Mouse (Mus musculus) adrenal gland (tissue): ENCODE measurements around the gene Hnrnpl.

Experiments used
- intact Hi-C: fragments of 180-260 bp; cut with DNase I; formaldehyde crosslinking; loops from one replicate; pipeline ENCODE4 v1.15.1; 2025
- long read RNA-seq, 2 experiments: library from polyadenylated mRNA; unstranded; transcript quantifications; one replicate each; pipeline ENCODE4 v2.0.0; 2020; ENCODE audit warnings: borderline replicate concordance in 1 of 2; ENCODE audit not compliant: insufficient replicate concordance in 1 of 2

The Hnrnpl gene
- long read RNA-seq, experiment 1, partial matches to known transcripts = 5 of 9 reads
- long read RNA-seq, experiment 1, other reads (novel, unspliced or antisense) = 1 of 9 reads
- long read RNA-seq, experiment 2, partial matches to known transcripts = 1 of 8 reads
- long read RNA-seq, experiment 2, other reads (novel, unspliced or antisense) = 4 of 8 reads

- intact Hi-C loops = no loop called here
These were observed at the start of gene Hnrnpl for GRCm38 (mm10) chr7:28808221-28808941. Gene Hnrnpl, plus strand, starts transcription at chr7:28808541.

DNA sequence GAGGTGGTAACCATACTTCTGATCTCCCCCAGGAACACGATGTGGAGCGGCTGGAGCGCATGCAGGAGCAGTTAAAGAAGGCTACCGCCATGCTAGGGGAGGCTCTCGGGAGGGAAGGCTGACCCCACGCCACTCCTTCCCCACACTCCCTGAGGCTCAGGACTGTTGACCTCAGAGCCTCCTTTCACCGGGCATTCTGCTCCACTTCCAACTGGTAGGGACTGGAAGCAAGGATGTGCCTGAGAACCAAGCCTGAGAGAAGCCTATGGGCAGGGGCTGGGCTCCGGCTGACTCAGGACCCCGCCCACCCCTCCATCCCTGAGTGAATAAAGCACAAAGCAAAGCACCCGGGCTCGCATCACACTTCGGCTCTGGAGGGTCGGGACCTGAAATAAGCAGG is 49.7 kb upstream of the Hnrnpl start:
- intact Hi-C loops = no loop called here

DNA sequence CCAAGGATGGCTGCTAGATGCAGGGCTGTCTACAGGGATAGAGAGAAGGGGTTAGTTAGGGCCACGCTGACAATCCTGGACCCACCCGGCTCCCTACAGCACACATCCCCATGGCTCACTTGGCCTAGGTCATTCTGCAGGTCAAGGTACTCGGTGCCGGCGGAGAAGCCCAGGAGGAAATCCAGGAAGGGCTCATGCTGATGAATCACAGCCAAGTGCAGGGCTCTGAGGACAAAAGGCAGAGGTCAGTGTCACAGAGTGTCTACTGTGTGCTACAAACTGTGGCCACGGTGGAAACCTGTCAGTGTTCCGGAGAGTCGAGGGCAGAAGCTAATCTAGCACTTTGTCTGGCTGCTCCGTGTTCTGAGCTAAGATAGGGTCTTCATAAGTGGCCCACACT is 46.4 kb upstream of the Hnrnpl start:
- intact Hi-C loops = no loop called here

GRCm38 (mm10) chr7:28765211-28765610 is 43.1 kb upstream of the Hnrnpl start:
- intact Hi-C loops = no loop called here

GRCm38 (mm10) chr7:28766173-28766879 is 42.0 kb upstream of the Hnrnpl start, which contains the start of gene Sirt2:
Gene Sirt2, plus strand, starts transcription at chr7:28766735.
- intact Hi-C loops = no loop called here

DNA sequence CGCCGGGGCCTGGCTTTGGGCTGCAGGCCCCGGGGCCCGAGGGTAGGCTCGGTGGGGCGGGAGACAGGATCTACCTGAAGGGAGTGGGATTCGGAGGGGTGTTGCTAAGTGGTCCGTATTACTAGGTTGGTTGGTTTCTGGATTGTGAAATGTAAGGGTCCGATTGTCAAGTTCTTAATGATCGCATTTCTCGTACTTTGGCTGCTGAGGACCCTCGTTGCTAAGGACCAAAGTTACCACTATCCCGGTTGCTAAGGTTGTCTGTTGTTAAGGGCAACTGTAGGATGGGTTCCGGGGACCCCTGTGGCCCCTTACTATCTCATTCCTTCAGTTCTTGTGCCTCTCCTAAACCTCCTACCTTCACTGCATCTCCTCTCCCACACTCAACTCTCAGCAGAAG is 41.4 kb upstream of the Hnrnpl start:
- intact Hi-C loops = no loop called here

- intact Hi-C loops = no loop called here
These were observed 40.8 kb upstream of the Hnrnpl start, which contains the start of gene Nfkbib for GRCm38 (mm10) chr7:28767462-28767965. Gene Nfkbib, minus strand, starts transcription at chr7:28767512.

DNA sequence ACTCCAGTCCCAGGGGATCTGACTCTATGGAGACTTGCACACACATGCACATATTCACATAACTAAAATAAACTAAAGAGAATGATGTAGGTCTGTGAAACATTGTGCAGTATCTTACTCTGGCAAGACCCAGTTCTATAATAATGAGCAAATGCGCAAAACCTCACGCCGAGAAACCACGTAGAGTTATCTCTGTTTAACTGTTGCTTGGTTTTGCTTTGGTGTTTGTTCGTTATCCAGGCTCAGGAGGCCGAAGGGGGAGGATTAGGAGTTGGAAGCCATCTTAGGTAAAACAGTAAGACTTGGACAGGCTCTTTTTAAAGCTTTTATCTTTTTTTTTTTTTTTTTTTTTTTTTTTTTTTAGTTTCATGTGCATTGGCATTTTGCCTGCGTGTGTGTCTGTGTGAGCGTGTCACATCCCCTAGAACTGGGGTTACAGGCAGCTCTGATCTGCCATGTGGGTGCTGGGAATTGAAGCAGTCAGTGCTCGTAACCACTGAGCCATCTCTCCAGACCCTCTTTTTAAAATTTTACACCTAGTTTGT is 38.9 kb upstream of the Hnrnpl start:
- intact Hi-C loops = no loop called here

- intact Hi-C loops = no loop called here
These were observed 38.0 kb upstream of the Hnrnpl start for GRCm38 (mm10) chr7:28770309-28770708.

DNA sequence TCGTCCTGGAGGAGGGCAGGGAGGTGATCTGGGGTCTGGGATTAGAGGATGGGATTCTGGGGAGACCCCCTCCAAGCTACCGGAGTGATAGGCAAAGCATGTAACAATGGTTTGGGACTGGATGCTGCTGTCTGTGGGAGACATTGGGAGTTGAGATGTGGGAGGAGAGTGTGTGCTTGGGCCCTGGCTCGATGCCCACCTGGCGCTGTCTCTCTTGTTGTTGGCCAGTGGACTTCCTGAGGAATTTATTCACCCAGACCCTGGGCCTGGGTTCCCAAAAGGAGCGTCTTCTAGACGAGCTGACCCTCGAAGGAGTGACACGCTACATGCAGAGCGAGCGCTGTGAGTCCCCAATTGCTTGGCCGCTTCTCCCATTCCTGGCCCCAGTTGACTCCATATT is 36.5 kb upstream of the Hnrnpl start:
- intact Hi-C loops = no loop called here

DNA sequence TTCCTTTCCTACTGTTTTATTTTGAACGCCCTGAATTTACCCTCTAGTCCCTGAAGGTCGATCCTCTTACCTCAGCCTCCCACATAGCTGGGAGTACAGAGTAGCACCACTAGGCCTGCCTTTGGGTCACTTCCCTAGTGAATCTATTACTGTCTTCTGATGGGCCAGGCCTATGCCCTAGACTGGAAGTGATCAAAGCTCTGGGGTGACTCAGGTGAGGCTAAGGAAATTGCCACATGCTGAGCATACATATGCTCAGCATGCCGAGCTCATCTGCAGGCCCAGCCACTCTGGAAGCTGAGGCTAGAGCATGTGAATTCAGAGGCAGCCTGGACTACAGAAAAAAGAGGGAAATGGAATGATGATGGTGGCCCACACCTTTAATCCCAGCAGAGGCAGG is 35.2 kb upstream of the Hnrnpl start:
- intact Hi-C loops = no loop called here

- intact Hi-C loops = no loop called here
These were observed 34.2 kb upstream of the Hnrnpl start for GRCm38 (mm10) chr7:28774164-28774563.

DNA sequence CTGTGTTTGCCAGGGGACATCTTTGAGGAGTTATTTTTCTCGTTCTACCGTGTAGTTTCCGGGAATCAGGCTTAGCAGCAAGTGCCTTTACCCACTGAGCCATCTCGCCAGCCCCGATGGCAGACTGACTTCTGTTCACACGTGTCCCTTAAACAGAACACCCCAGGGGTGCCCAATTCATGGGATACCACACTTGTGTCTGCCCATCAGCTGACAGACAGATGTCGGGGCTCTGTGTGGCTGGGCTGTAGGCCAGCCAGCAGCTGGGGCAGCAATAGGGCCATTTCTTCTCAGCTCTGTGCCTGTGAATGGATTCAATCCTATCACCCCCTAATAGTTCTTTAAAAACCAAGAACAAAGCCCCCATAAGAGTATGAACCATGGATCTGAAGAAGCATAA is 33.2 kb upstream of the Hnrnpl start:
- intact Hi-C loops = no loop called here

GRCm38 (mm10) chr7:28778825-28779224 is 29.5 kb upstream of the Hnrnpl start:
- intact Hi-C loops = no loop called here

DNA sequence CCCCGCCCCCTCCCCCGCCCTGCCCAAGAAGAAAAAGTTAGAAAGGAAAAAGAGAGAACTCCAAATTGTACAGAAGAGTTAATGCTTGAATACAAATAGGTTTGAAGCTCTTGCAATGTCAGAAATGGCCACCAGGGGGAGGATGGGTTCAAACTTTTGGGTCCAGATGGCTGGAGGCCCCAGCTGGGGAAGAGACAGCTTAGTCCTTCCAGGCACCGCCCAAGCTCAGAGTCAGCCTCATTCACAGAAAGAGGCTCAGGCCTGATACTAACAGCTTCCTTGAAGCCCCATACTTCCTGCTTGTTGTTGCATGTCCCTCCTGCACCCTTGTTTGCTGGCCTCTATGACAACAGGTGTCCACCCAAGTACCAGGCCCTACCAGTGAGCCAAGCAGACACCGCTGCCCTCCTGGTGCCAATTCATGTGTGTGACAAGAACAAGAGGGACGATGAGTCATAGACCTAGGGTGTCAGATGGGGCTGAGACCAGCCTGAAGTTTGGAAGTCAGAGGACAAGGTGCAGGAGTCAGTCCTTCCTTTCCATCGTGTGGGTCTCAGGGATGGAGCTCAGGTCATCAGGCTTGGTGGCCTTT is 28.2 kb upstream of the Hnrnpl start:
- intact Hi-C loops = loop anchor here (5.0 to 10.0 kb wide), 2 partner anchors 87 to 255 kb away; no protein-coding TSS in a partner anchor

GRCm38 (mm10) chr7:28780857-28781256 is 27.5 kb upstream of the Hnrnpl start:
- intact Hi-C loops = loop anchor here (5.0 to 10.0 kb wide), 2 partner anchors 86 to 254 kb away; no protein-coding TSS in a partner anchor

DNA sequence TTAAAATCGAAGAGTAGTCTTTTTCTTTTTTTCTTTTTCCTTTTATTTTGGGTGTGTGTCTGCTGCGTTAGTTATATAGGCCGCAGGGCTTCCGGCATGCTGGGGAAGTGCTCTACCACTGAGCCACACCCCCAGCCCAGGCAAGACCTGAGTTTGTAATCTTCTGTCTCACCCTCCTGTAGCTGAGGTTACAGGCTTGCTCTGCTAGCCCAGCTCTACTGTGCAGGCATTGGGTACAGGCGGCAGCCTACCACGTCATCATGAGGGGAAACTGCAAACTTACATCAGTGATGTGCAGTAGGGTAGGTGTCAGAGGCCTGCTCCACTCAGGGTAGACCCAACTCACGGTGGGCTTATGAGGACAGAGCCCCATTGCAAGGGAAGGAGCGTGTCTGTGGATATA is 27.1 kb upstream of the Hnrnpl start:
- intact Hi-C loops = loop anchor here (5.0 to 10.0 kb wide), 2 partner anchors 86 to 254 kb away; no protein-coding TSS in a partner anchor

DNA sequence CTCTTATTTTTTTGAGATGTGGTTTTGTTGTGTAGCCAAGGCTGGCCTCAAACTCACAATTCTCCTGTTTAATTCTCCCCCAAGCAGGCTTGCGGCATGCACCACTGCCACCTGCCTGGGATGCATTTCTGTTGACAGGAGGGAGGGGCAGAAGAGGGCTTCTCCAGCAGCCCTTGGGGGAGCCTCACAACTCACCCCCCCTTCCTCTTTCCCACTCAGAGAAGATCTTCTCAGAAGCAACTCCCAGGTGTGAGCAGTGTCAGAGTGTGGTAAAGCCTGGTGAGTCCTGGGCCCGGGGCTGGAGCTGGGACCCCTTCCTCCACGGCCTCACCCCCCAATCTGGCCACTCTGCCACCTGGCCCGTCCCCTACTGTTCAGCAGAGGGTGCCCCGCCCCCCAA is 23.2 kb upstream of the Hnrnpl start:
- intact Hi-C loops = loop anchor here (5.0 to 10.0 kb wide), 2 partner anchors 187 to 250 kb away; no protein-coding TSS in a partner anchor

DNA sequence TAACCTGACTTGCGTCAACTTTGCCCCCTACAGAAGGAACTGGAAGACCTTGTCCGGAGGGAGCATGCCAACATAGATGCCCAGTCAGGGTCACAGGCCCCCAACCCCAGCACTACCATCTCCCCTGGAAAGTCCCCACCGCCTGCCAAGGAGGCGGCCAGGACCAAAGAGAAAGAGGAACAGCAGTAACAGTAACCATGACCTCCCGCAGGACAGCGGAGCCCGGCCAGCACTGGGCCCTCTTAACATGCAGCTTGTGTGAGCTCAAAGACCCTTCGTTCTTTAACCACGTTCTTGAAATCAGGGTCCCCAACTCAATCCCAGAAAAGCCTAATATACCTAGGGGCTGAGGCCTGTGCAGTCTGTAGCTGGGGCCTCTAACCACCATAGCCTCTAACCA is 20.5 kb upstream of the Hnrnpl start:
- intact Hi-C loops = loop anchor here (5.0 to 10.0 kb wide), 2 partner anchors 184 to 247 kb away; no protein-coding TSS in a partner anchor

- intact Hi-C loops = loop anchor here (5.0 to 10.0 kb wide), 2 partner anchors 184 to 246 kb away; no protein-coding TSS in a partner anchor
These were observed 19.8 kb upstream of the Hnrnpl start, which contains the start of gene Rinl for GRCm38 (mm10) chr7:28788307-28789195. Gene Rinl, plus strand, starts transcription at chr7:28788969.
